Mouse (Mus musculus) kidney, postnatal 36 days (tissue): Measurements from ENCODE around the gene Krtap31-1.
"Not testable (repeated sequence)": the region's sequence is repeated elsewhere in the genome, so short reads cannot be mapped to it uniquely, and the experiment has no call there.

Source experiments
- DNase-seq, 2 experiments: peaks; one replicate each; pipeline ENCODE4 v3.0.0; 2021 to 2022; ENCODE audit warnings: mixed read lengths in 2 of 2

The Krtap31-1 gene

GRCm38 (mm10) chr11:99907620-99908019 is at the start of gene Krtap31-1:
TSS of gene Krtap31-1 (plus strand) at chr11:99907920.
- DNase-seq: no peak

GRCm38 (mm10) chr11:99858761-99859160 is 49.0 kb upstream of the Krtap31-1 start:
- no peak for DNase-seq

GRCm38 (mm10) chr11:99864176-99864575 is 43.5 kb upstream of the Krtap31-1 start, which contains the start of gene Gm11559:
TSS of gene Gm11559 (plus strand) at chr11:99864476.
- not testable (repeated sequence) for DNase-seq

- DNase-seq: not testable (repeated sequence)
These were observed 34.6 kb upstream of the Krtap31-1 start, which contains the start of gene Krtap9-1 for GRCm38 (mm10) chr11:99873089-99873488. TSS of gene Krtap9-1 (plus strand) at chr11:99873389.

GRCm38 (mm10) chr11:99878887-99879286 is 28.8 kb upstream of the Krtap31-1 start, which contains the start of gene Gm11567:
TSS of gene Gm11567 (plus strand) at chr11:99879187.
- DNase-seq: not testable (repeated sequence)

GRCm38 (mm10) chr11:99914451-99914850 is 6.7 kb downstream of the Krtap31-1 start, which contains the start of gene Gm11565:
TSS of gene Gm11565 (plus strand) at chr11:99914751.
- no peak for DNase-seq

GRCm38 (mm10) chr11:99935991-99936390 is 28.3 kb downstream of the Krtap31-1 start, which contains the start of gene Krtap31-2:
TSS of gene Krtap31-2 (plus strand) at chr11:99936291.
- DNase-seq: no peak

- DNase-seq: no peak
These were observed 30.1 kb downstream of the Krtap31-1 start for GRCm38 (mm10) chr11:99937751-99938264.

- no peak for DNase-seq
These were observed 40.5 kb downstream of the Krtap31-1 start, which contains the start of gene Krtap9-5 for GRCm38 (mm10) chr11:99948175-99948574. TSS of gene Krtap9-5 (plus strand) at chr11:99948475.
